Mouse (Mus musculus): ENCODE measurements at regions not wholly inside any gene's neighbourhood (a gene's known extent, or its start where the extent isn't known, plus 50 kb on each side); places are given as distances from the start of the nearest gene placed in this dataset.

DNA sequence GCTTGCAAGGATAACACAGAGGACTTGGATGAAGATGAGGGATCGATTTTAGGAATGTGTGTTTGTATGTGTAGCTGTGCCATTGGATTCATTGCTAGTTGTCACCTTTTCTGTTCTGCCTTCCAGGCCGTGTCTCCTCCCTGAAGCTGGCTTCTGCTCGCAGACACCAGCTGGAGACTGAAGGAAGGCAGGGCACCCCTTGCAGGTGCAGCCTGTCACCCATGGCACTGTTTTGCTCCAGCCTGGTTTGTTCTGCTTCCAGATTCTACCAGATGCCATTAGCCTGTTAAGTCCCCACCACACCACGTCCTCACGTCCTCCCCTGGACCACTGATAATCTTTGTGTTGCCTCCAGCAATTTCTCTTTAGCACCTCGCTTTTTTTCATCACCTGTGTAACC lies 286.7 kb downstream of the Cps1 start:
- TF ChIP-seq CTCF (IDR thresholded peaks at IDR 0.05) (no peak), EP300 (IDR thresholded peaks at IDR 0.05) (no peak)
